Mouse (Mus musculus): ENCODE results near the gene Cd40.

Cd40 gene

DNA sequence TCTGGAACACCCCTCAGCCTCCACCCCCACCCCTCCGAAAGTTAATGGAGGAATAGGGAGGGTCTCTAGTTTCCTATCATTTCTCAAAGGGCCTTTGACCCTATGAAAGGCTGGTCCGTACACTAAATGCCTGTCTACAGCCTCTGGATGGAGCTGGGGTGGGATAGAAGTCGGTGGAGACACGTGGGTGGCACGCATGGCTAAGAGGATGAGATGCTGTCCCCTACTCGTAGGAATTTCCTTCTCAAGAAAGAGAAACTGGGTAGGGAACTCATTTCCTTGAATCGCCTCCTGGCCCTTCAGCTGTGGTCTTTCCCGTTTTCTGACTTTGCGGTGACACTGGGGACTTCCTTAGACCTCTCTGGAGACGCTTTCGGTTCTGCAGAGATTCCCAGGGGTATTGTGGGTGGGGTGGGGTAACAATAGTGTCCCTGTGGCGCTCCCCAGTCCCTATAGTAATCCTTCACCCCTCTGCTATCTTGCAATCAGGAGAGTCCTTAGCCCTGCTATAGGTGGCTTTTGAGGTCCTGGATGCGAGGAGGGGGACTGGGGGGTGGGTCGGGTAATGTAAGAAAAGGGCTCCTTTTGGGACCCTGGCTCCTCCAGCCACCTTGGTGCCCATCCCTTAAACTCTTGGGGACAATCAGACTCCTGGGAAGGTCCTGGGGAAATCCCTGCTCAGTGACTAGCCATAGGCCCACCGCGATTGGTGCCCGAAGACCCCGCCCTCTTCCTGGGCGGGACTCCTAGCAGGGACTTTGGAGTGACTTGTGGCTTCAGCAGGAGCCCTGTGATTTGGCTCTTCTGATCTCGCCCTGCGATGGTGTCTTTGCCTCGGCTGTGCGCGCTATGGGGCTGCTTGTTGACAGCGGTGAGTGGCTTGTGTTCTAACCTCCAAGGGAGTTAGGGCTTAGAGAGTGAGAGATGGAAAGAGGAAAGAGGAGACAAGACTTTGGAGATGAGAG lies at the start of gene Cd40:
TSS of gene Cd40 (plus strand) at position 740 of the 965 bp plus-strand sequence.
- no peak for DNase-seq (ENCODE audit: low read depth, low spot score)

DNA sequence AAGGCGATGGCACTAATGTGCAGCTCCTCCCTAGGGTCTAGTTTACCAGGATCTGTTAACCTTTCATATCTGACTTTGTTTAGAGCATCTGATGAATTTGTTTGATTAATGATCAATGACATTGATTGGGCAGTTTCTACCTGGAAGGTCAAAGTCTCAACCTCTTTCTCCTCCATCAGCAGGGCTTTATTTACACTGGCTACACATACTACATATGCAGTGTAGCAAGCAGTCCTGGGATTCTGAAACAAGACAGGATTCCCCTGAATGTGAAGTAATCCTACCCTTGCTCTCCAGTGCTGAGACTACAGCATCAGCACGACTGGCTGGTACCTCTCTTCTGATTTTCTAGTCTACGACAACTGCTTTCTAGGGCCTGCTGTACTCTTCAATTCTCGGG lies 48.6 kb upstream of the Cd40 start:
- DNase-seq (ENCODE audit: low read depth, low spot score), result no peak

DNA sequence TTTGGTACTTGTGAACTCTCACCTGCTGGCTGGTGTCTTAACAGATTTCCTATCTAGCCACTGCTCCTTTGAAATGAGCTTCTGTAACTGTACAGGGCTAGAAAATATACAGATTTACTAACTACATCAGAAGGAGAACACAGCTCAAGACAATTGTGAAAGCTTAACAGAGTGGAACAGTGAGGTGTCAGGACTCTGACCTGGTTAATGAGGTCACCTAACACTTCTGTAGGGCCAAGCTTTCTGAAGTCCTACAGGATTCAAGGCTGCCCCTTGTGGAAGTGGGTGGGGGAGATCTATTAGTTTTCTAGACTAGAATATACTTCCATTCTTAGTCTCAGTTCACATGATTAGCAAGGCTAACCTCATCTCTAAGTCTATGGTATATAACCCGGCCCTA lies 47.4 kb upstream of the Cd40 start:
- no peak for DNase-seq (ENCODE audit: low read depth, low spot score)

DNA sequence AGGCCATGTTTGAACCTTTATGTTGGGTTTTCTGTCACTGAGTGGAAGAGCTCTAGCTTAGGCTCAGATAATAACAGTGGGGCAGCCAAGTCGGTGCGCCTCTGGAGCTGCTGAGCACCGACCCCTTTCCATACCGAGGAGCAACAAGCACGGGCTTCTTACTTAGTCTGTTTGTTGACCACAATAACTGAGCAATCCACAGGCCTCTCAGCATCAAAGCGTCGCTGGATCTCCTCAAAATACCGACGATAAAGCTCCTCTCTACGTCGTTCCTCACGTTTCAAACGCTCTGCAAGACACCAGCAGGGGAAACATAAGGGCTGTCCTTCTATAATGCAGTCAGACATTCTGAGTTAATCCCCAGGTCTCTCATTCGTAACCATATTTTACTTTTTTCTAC lies 46.3 kb upstream of the Cd40 start:
- DNase-seq (ENCODE audit: low read depth, low spot score), result no peak

DNA sequence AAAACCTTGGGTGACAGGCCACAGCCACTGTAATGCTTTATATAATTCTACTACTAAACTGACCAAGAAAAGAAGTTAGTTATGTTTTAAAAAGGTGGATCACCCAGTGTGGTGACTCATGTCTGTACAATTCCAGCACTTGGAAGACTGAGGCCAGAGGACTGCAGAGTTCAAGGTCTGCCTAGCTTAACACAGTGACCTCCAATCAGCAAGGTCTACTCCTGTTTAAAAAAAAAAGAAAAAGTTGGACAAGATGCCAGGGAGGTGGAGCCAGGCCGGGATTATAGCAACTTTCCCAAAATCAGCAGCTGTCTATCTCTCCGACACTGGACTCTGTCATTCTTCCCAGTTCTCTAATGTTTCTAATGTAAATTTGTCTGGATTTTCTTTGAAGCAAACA lies 45.8 kb upstream of the Cd40 start:
- DNase-seq (ENCODE audit: low read depth, low spot score), result no peak

DNA sequence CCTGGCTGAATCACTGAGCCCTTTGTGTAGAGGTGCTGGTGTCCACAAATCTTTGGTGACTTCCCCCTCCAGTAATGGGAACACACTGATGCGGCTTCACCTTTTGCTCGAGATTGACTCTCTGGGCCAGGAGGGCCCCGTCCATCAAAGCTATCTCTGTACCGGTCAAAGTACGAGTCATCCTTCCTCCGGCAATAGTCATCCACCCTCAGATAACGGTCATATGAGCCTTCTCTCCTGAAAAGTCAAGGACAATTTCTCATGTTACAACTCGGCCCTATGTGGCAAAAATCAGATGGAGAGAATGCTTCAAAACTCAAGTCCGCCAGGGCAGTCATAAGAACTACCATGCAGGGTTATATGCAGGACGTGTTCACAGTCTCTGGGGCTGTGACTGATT lies 45.1 kb upstream of the Cd40 start:
- no peak for DNase-seq (ENCODE audit: low read depth, low spot score)

DNA sequence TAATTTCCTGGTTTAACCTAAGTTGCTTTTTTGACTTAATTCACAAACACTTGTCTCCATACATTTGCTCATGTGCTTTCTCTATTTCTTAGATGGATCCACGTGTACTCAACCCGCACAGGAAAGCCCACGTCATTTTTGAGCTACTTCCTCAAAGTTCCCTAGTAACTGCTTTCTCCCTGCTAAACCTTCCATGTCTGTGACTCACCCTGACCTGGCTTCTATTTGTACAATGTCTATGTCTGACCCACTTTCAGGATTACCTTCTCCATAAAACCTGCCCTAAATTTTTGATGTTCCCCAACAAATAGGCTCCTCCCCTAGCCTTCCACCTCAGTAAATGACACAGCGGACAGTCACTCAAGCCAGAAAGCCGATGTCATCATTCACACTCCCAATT lies 40.5 kb upstream of the Cd40 start:
- no peak for DNase-seq (ENCODE audit: low read depth, low spot score)

DNA sequence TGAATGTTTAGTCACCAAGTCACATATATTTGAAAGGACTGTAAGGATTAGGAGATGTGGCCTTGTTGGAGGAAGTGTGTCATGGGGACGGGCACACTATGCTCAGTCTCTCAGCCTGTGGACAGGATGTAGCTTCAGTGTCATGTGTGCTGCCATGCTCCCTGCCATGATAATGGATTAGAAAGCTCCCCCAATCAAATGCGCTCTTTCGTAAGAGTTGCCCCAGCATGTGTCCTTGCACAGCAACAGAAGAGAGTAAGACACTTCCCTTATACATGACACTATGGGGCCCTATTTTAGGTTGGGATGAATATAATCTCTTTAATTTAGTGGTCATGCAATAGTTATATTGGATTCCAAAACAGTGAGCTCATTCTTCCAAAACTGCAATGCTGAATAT lies 34.9 kb upstream of the Cd40 start:
- DNase-seq (ENCODE audit: low read depth, low spot score), result no peak

DNA sequence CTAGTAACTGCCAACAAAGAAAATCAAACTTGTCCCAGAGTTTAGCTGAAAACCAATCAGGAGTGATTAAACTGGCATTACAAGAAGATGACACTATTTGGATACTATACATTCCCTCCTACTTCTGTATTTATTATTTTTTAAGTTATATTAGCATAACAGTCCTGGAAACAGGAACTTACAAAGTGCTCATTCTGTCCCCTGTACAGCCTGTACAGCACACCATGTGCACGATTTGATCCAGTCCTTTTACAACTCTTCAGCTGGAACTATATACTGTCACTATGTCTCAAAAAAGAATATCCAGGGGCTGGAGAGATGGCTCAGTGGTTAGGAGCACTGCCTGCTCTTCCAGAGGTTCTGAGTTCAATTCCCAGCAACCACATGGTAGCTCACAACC lies 28.3 kb upstream of the Cd40 start:
- no peak for DNase-seq (ENCODE audit: low read depth, low spot score)

DNA sequence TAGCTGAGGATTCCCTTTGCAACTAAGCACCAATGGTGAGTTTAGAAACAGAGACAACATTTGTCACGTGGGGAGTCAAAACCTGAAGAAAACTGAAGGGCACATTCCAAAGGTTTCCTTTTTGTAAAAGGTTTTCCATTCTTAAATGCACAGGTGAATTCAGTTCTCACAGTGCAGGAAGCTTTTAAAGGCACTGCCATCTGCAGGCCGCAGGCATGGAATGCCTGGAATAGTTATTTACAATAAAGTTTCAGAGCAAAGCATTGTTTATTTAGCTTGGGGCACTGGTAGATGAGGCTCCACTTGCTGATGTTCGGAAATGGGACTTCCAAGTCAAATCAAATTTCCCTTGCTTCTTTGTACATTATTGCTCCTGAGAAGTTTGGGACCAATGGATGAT lies 22.9 kb upstream of the Cd40 start:
- no peak for DNase-seq (ENCODE audit: low read depth, low spot score)

DNA sequence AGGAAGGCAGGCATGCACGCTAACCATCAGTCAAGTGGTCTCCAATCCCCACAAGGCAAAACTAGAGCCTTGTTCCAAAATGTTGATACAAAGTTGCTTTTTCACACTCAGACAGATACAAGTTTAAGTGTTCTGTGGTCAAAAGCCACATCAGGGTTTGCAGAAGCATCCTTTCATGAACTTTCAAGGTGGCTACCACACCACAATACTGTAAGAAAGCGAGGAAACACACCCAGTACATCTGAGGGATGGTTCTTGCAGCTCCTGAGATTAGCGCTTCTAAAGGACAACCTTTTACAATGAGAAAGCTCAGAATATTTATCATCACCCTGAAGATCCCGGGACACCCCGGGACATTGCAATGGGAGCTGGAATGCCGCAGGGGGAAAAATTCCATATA lies 22.1 kb upstream of the Cd40 start:
- no peak for DNase-seq (ENCODE audit: low read depth, low spot score)

DNA sequence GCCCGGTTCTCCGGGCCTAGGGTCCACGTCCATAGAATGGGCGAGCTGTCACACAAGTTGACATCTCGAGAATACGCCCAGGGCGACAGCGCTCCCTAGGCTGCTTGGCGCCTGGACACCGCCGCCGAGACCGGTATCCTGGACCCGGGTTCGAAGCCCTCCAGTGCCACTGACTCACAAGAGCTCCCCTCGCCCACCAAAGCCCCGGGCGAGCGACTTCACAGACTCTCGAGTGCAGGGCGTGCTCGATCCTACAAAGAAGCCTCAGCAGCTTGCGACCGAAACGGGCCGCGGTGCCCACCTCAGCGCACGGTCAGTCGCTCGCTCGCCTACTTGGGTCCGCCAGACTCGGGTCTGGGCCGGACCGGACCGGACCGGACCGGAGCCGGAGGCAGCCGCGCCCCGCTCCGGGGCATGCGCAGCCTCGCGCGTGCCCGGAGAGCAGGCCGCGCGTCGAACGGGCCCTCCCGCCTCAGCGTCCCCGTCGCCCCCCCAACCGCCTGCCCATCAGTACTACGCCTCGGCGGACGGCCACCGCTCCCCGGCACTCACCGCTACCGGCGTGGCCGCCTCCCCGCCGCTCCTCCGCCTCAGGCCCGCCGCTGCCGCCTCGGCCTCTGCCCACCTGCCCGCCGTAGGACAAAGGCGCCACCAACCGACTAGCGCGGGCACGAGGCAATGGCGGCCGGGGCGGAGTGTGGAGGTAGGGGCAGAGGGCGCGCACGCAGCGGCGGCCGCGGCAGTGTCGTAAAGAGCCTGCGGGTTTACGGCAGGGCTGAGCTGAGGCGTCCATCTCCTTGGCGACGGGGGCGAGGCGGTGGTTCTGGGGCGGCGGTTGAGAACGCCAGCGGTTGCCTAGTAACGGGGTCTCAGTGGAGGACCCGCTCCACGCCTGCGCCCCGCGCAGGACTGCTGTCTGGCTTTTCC lies 21.0 kb upstream of the Cd40 start, which contains the start of gene Ncoa5:
TSS of gene Ncoa5 (minus strand) at position 737 of the 927 bp plus-strand sequence.
- peak; percentile 94 for DNase-seq (ENCODE audit: low read depth, low spot score)

DNA sequence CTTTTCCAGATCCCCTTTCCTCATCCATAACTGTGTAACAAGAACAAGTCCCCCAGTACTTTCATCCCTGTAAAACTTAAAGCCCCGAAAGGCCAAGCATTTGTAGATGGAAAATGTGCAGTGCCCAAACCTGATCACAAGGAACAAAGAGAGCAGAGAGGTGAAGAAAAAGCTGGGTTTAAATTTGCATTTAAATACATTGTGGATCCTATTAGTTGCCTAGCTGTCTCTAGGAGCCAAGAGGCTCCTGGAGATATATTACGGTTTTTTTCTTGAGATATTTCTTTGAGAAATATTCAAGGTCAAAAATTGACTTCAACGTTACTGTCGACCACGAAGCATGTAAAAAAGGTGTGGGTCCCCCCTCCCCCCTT lies 20.4 kb upstream of the Cd40 start:
- DNase-seq (ENCODE audit: low read depth, low spot score), result no peak

DNA sequence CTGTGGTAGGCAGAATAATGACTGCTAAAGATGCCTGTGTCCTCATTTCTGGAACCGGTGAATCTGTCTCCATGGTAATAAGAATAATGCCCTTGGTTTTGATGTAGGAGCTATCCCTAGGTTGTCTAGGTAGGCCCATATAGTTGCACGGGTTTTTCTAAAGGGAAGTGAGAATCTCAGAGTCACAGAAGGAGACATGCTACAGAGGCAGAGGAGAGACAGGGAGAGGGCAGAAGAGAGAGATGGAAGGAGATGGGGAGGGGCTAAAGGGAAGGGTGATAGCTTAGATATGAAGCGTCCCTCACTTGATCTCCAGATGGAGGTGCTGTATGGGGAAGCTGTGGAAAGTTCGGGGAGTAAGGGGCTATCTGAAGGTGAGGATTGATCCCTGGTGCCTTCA lies 18.0 kb upstream of the Cd40 start:
- DNase-seq (ENCODE audit: low read depth, low spot score), result no peak

DNA sequence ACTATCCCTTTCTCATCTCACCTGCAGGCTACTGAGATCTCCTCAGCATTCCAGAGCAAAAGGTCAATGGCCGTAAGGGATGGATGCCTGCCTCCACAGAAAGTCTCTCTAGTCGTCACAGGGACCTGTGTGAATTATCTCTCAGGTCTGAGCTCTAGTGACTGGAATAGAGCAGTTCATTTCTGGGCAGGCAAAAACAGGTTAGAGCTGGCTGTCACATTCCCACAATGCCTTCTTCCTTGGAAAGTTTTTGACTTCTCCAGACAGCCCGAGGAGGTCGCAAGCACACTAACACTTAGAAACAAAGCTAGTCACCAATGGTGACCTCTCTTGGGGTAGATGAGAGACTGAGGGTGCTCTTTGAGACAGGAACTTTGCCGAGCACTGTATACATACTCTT lies 13.3 kb upstream of the Cd40 start:
- DNase-seq (ENCODE audit: low read depth, low spot score), result no peak

DNA sequence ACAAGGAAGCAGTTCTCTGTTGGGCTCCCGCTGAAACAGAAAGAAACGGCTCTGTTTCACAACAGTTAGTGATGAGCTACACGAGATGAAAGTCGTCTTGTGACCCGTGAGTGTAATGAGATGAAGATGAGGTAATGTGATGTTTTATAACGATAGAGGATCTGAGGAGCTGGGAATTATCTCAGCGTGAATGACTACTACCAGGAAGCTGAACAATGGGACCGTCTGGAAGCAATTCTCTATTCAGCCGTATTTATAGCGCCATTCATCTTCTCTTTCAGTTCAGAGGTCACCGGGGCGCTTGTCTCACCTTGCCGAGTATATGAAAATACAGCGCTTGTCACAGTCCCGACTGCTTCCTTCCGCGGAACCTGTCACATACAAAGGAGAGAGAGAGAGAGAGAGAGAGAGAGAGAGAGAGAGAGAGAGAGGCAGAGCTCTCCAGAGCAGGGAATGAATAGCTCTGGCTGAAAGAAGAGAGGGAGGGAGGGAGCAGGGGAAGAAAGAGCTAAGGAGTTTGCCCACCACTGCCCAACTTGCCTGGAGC lies 12.3 kb upstream of the Cd40 start:
- DNase-seq (ENCODE audit: low read depth, low spot score), result no peak

DNA sequence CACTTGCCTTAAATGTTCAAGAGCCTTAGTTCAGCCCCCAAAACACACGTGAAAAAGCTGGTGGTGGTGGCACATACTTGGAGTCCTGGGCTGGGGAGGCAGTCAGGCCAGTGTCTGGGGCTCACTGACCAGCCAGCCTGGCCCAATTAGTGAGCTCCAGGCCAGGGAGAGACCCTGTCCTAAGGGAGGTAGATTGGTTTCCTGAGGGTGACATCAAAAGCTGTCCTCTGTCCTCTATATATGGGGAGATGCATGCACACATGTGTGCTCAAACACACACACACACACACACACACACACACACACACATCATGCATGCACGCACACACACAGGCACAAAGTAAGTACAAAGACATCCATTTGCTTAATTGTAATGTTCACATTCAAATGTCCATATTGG lies 11.7 kb upstream of the Cd40 start:
- DNase-seq (ENCODE audit: low read depth, low spot score), result no peak

DNA sequence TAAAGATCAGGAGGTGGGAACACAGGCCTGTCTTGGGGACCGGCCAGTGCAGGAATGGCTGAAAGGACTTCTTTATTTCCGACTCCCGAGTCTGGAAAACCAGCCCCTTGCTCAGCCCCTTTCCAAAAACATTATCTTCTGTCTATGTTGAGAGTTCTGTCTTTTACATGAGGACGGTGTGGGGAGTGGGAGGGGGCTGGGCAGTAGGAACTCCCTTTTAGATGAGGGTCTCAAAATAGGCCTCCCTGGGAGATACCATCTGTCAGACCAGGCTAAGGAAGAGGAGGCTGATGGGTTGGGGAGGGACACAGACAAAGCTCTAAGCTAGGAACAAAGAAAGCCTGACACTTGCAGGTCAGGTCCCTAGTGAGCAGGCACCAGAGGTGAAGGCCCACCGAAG lies 6.4 kb upstream of the Cd40 start:
- DNase-seq (ENCODE audit: low read depth, low spot score), result no peak

DNA sequence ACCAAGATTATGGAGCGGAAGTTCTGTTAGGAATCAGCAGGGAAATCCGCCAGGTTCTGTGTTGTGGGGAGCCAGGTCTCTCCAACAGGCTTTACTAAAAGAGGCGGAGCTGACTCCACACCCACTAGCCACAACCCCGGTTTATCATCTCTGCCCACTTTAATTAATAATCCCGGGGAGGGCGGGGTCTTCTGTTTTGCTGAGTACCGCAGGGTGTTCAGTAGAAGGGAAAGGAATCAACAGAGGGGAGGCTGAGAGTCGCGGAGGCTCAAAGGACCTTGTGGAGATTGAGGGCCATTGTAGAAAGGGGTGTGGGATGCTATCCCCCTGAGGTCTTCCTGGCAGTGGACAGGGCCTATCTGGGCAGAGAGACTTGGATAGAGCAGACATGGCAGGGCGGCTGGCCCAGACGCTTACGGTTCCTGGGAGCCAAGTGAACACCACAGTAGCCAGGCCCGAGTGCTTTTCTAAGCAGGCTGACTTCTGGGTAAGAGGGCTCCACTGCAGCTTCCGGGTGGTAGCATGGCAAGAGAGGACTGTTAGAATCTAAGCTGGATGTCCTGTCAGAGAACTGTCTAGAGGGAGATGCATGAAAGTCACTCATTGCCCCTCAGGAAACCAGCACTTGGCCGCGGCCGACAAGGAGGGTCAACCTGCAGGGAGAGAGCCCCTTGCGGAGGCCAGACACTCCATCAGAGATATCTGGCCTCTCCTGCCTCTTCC lies 4.4 kb upstream of the Cd40 start:
- DNase-seq (ENCODE audit: low read depth, low spot score), result no peak

DNA sequence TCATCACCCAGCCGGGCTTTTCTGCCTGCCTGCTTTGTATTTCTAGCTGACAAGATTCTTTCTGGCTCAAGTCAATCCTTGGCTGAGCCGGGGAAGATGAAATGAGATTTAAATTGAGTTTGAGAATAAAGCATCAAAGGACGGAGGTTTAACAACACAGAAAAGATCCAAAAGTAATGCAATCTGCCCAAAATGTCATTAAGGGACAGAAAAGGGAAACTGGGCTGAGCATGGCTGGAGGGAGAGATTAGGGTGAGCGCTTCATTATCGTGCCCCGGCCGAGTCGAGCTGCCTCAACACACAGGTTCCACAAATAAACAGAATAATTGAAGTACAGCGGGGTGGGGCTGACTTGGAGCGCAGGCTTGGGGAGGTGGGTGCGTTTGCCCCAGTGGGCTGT lies 3.9 kb upstream of the Cd40 start:
- no peak for DNase-seq (ENCODE audit: low read depth, low spot score)

DNA sequence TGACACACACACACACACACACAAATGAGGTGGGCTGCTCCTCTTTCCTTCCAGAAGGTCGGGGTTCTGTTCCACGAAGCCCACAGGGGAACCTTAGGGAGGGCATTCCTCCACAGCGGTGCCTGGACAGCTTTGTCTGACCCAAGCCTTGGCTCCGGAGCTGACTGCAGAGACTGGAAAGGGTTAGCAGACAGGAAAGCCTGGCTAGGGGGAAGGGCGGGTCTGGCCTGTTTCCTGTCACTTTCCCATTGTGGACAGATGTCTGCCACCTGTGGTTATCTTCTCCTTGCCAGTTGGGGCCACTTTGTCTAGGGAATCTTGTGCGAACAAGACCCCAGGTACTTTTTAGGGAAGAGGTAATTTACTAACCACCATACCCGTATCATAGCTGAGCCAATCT lies 478 bp downstream of the Cd40 start:
- DNase-seq (ENCODE audit: low read depth, low spot score), result no peak

Data from retina, postnatal 7 days (tissue).